Mouse (Mus musculus) forebrain, embryonic 14.5 days (tissue): ENCODE measurements around the gene Dlg2. TPM values are rescaled to one million over a fixed set of nuclear protein-coding genes. Genes with fewer than 3 reads are reported as not detected.

Source experiments
- ATAC-seq: fragments of 200-750 bp; cut with Nextera tagmentation; 2 replicates; pipeline ENCODE4 v1.8.0; 2017; ENCODE audit warnings: mild to moderate bottlenecking, moderate library complexity
- DNase-seq: peaks from one replicate; pipeline ENCODE4 v3.0.0-alpha.2; 2015; ENCODE audit warnings: low spot score
- H3K27ac ChIP-seq: fragments of 300-500 bp; sonication (generic); 2 replicates; pipeline ENCODE4 v1.5.1; 2014; ENCODE audit warnings: low read depth, mild to moderate bottlenecking, control low read depth, low read length, moderate library complexity
- H3K27me3 ChIP-seq: fragments of 300-500 bp; sonication (generic); replicated peaks from 2 replicates; pipeline ENCODE4 v1.6.1; 2014; ENCODE audit warnings: low read length, control low read depth, mixed read lengths; ENCODE audit not compliant: control insufficient read depth, insufficient read depth
- H3K36me3 ChIP-seq: fragments of 300-500 bp; sonication (generic); 2 replicates; pipeline ENCODE4 v1.6.1; 2014; ENCODE audit warnings: low read length, control low read depth; ENCODE audit not compliant: control insufficient read depth, insufficient read depth
- H3K4me1 ChIP-seq: fragments of 300-500 bp; sonication (generic); 2 replicates; pipeline ENCODE4 v1.6.1; 2014; ENCODE audit warnings: antibody characterized with exemption, low read length, control low read depth; ENCODE audit not compliant: control insufficient read depth, insufficient read depth
- H3K4me2 ChIP-seq: fragments of 300-500 bp; sonication (generic); 2 replicates; pipeline ENCODE4 v1.6.1; 2014; ENCODE audit warnings: mild to moderate bottlenecking, control low read depth, low read length
- H3K4me3 ChIP-seq: fragments of 300-500 bp; sonication (generic); 2 replicates; pipeline ENCODE4 v1.5.1; 2014; ENCODE audit warnings: low read depth, low read length, control low read depth
- H3K9ac ChIP-seq: fragments of 300-500 bp; sonication (generic); 2 replicates; pipeline ENCODE4 v1.6.1; 2014; ENCODE audit warnings: mild to moderate bottlenecking, low read length, control low read depth, moderate library complexity
- H3K9me3 ChIP-seq: fragments of 300-500 bp; sonication (generic); replicated peaks from 2 replicates; pipeline ENCODE4 v1.6.1; 2016; ENCODE audit warnings: low read length, control low read depth, mixed read lengths; ENCODE audit not compliant: control insufficient read depth
- WGBS: fragments of 180-500 bp; shearing (Covaris S2); extraction: QIAGEN DNeasy Blood & Tissue Kit; methylation state at CpG from one replicate; pipeline ENCODE4 v1.1.7; 2014; 5-methylcytosine and 5-hydroxymethylcytosine counted together
- polyA plus RNA-seq: library from polyadenylated mRNA; unstranded; fragments of >200 nt; fragmentation: Nextera tagmentation; extraction: Ambion mirVana; gene quantifications from 2 replicates; pipeline ENCODE4 v1.2.1, GENCODE M21; 2014

Gene Dlg2
- polyA plus RNA-seq, 1 experiment from 2014 or later = 17.9 TPM

DNA sequence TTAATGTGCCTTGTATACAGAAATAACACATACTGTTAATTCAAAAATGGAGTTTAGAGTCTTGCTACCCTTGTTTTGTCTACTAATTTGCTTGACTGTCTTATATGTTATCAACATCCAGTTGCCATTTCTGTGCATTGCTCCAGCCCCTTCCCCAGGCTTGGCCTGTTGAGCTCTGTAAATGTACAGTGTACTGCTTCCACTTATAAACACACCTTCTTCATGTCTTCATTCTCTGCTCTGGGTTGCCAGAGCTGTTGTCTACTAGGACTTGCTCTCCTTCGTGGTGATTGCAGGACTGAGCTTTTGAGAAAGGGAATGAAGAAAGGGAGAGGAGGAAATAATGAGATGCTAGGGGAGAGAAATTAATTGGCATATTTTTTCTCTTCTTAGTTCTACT lies 227.5 kb downstream of the Dlg2 start:
- H3K4me2 ChIP-seq = no peak overlapping the region
- DNase-seq = no peak
- H3K9me3 ChIP-seq = no peaks in the 10 kb centered on the region
- no peak overlapping the region for H3K4me3 ChIP-seq
- no peaks in the 10 kb centered on the region for H3K4me1 ChIP-seq
- no peak for ATAC-seq
- no peaks in the 10 kb centered on the region for H3K36me3 ChIP-seq
- no peak overlapping the region for H3K27ac ChIP-seq
- no peaks in the 10 kb centered on the region for H3K27me3 ChIP-seq
- H3K9ac ChIP-seq = no peak overlapping the region
- WGBS = 79% methylated on average over 1 of the region's 1 CpGs

DNA sequence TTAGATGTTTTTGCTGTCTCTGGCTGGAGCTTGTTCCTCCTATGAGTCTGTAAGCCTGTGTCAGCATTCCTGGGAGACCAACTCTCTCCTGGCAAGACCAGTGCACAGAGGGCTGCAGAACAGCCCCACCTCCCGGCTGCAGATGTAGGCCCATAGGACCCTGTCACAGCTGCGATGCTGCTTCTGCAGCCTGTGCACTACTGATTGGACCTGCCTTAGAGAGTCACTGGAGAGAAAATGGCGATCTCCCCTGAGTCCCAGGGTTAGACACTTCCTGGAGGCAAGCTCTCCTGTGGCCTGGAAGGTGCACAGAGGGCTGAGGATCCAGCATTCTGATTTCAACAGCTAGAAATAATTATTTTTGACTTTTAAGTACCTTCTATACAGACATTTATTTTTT lies 257.6 kb downstream of the Dlg2 start:
- DNase-seq = no peak
- no peak overlapping the region for H3K9ac ChIP-seq
- H3K27me3 ChIP-seq = no peaks in the 10 kb centered on the region
- no peak overlapping the region for H3K27ac ChIP-seq
- ATAC-seq = no peak
- no peak overlapping the region for H3K4me2 ChIP-seq
- H3K4me1 ChIP-seq = no peaks in the 10 kb centered on the region
- WGBS = 32% methylated on average over 3 of the region's 3 CpGs
- no peaks in the 10 kb centered on the region for H3K9me3 ChIP-seq
- H3K36me3 ChIP-seq = no peaks in the 10 kb centered on the region
- H3K4me3 ChIP-seq = no peak overlapping the region

DNA sequence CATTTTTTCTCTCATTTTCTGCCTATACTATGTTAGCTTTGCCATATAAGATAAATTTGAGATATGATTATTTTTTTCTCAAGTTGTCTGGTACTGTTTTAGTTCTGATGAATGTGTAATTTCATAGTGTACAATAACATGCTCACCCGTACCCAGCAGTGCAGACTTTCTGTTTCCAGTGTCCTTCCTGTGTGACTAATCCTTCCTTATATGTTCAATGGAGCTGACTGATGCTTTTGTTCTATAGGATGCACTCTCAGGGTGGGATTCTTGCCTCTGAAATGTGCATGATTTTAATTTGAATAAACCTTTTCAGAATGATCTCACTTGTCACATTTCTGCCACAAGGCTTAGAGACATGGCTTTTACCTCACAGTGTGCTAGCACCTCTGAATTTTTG lies 259.9 kb downstream of the Dlg2 start:
- H3K4me2 ChIP-seq = no peak overlapping the region
- H3K27ac ChIP-seq = no peak overlapping the region
- 0% methylated on average over 1 of the region's 1 CpGs for WGBS
- no peak overlapping the region for H3K4me3 ChIP-seq
- H3K27me3 ChIP-seq = no peaks in the 10 kb centered on the region
- no peaks in the 10 kb centered on the region for H3K4me1 ChIP-seq
- no peaks in the 10 kb centered on the region for H3K36me3 ChIP-seq
- DNase-seq (no peak), ATAC-seq (no peak)
- H3K9me3 ChIP-seq = no peaks in the 10 kb centered on the region
- no peak overlapping the region for H3K9ac ChIP-seq

DNA sequence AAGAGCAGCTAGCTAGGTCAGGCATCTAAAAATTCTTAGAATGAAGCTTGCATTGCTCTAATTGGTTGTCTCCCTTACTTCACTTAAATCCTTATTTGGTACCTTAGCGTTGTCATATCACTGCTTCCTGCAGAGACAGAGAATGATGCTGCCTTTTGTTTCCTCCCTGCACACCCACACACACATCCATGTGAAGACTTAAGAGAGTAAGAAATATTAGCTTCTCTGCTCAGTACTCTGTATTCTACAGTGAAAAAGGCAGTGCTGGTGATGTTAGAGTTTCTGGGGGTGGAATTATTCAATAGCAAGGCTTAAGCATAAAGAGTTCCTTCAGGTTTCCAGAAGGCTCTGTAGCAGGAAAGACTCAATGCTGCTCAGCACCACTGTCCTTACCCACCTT lies 272.2 kb downstream of the Dlg2 start:
- Histone ChIP-seq H3K27ac (no peak overlapping the region), H3K4me1 (no peaks in the 10 kb centered on the region), H3K9me3 (no peaks in the 10 kb centered on the region), H3K27me3 (no peaks in the 10 kb centered on the region), H3K36me3 (no peaks in the 10 kb centered on the region), H3K9ac (no peak overlapping the region), H3K4me3 (no peak overlapping the region), H3K4me2 (no peak overlapping the region)
- DNase-seq = no peak
- no peak for ATAC-seq
- 81% methylated on average over 1 of the region's 1 CpGs for WGBS

DNA sequence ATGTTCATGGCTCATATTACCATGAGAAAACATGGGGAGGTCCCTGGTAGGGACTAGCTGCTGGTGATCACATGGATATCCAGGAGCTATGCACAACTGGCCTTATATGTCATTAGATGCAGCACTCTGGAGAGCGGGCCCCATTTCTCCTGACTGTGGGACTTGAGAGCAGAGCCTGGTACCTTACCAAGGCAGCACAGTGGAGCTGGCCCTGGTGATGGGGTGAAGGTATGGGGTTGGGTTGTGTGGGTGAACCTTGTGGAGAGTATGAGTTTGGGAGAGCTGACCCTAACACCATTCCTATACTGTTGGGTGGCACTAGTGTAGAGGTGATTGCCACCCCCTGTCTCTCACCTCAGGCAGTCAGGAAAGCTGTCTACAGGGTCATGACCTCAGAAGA lies 311.5 kb downstream of the Dlg2 start:
- Histone ChIP-seq H3K27ac (no peak overlapping the region), H3K9ac (no peak overlapping the region), H3K4me2 (no peak overlapping the region), H3K4me1 (no peaks in the 10 kb centered on the region), H3K9me3 (no peaks in the 10 kb centered on the region), H3K27me3 (no peaks in the 10 kb centered on the region), H3K36me3 (no peaks in the 10 kb centered on the region), H3K4me3 (no peak overlapping the region)
- ATAC-seq = no peak
- no peak for DNase-seq
- 96% methylated on average over 1 of the region's 1 CpGs for WGBS

DNA sequence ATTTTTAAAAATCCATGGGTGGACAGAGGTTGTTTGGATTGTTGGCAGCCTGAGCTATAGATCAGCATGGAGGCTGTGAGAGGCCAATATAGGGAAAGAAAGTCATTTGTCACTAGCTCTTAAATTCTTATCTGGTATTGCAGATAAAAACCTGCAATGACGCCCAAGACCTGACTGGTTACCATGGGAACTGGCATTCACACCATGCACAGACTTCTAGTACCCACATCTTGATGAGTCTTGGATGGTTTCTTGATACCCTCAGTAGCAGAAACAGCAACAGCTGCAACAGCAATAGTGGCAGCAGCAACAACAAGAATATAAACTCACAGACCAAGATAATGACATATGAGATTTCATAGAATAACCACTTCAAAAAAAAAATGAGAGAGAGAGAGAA lies 315.1 kb downstream of the Dlg2 start:
- no peak for ATAC-seq
- DNase-seq = peak; percentile 20

DNA sequence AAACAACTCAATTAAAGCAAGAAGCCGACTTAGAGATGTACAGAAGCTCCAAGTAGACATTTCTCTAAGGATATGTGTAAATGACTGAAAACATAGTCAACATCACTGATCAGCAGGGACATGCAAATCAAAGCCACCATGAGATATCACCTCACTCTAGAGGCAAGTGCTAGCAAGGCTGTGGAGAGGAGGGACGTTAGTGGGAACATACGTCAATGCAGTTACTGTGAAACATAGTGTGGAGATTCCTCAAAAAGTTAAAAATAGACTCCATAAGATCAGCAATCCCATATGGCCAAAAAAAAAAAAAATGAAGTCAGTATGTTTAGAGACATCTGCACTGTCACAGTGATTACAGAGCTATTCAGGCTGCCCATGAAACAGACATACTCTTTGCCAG lies 349.2 kb downstream of the Dlg2 start:
- H3K36me3 ChIP-seq = no peaks in the 10 kb centered on the region
- WGBS = 89% methylated on average over 3 of the region's 3 CpGs
- H3K9ac ChIP-seq = no peak overlapping the region
- H3K27ac ChIP-seq = no peak overlapping the region
- ATAC-seq = no peak
- no peak for DNase-seq
- no peaks in the 10 kb centered on the region for H3K27me3 ChIP-seq
- H3K9me3 ChIP-seq = no peaks in the 10 kb centered on the region
- no peaks in the 10 kb centered on the region for H3K4me1 ChIP-seq
- H3K4me2 ChIP-seq = no peak overlapping the region
- no peak overlapping the region for H3K4me3 ChIP-seq

More for the DNA sequence above, 315.1 kb downstream of the Dlg2 start:
- Histone ChIP-seq H3K27me3 (no peaks in the 10 kb centered on the region), H3K4me1 (no peaks in the 10 kb centered on the region), H3K4me3 (no peak overlapping the region), H3K9ac (no peak overlapping the region), H3K4me2 (no peak overlapping the region), H3K9me3 (no peaks in the 10 kb centered on the region), H3K27ac (no peak overlapping the region), H3K36me3 (no peaks in the 10 kb centered on the region)
- WGBS = 67% methylated on average over 1 of the region's 1 CpGs

DNA sequence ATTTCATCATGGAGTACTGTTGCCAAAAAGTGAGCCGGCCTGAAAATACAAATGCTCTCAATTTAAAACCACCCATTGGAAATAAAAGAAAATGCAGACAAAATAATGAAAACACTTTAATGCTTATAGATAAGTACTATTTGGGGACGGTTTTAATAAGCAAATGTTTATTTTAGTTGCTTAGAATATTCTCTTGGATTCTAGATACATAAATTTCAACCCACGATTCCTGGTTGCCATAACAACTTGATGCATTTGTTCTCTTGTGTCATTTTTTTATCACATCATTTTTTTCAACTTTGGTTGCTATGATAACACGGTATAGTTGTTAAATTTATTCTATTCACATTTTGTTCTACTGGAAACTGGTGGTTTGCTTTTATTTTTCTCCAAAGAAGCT lies 364.8 kb downstream of the Dlg2 start:
- Histone ChIP-seq H3K9ac (no peak overlapping the region), H3K4me1 (no peaks in the 10 kb centered on the region), H3K4me3 (no peak overlapping the region), H3K9me3 (no peaks in the 10 kb centered on the region), H3K4me2 (no peak overlapping the region), H3K36me3 (no peaks in the 10 kb centered on the region), H3K27me3 (no peaks in the 10 kb centered on the region), H3K27ac (no peak overlapping the region)
- no peak for ATAC-seq
- WGBS = 78% methylated on average over 4 of the region's 4 CpGs
- DNase-seq = peak; percentile 52

DNA sequence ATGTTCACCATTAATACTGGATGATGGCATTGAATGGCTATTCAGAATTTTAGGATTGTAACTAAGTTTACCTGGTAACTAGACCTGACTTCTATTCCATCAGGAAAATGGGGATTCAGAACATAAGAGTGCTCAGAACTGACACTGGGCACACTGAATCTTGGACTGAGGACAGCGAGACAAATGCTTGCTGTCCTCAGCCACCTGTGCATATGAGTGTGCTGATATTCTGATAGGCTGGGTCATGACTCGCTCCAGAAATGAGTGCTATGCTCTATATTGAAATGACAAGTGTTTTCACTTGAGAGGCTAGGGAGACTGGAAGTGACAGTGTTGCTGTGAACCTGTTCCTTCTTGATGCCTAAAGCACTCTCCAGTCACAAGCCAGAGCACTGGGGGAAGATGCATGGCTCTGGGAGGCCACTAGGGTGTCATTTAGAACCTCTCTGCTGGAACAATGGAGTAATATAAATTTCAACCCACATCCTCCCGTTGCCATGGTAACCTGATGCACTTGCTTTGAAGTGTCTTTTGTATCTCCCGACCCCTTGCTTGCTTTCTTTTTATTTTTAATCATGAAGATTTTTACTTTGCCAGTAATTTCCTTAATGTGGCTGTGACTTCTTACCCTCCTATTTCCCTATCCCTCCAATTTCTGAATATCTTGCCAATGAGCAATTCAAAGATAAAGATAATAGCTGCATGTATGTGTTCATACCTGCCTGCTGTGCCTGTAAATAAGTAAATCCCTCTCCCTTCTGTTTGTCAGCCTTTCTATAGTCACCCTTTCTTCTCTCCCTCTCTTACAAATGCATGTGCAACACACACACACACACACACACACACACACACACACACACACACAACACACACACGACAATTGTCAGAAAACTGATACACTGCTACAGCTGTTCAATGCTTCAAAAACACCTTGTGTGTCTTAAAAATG lies 367.1 kb downstream of the Dlg2 start:
- no peaks in the 10 kb centered on the region for H3K4me1 ChIP-seq
- H3K4me2 ChIP-seq = no peak overlapping the region
- peak; percentile 74 for ATAC-seq
- DNase-seq = peak; percentile 78
- H3K4me3 ChIP-seq = no peak overlapping the region
- no peaks in the 10 kb centered on the region for H3K36me3 ChIP-seq
- no peaks in the 10 kb centered on the region for H3K27me3 ChIP-seq
- 60% methylated on average over 5 of the region's 5 CpGs for WGBS
- H3K9ac ChIP-seq = no peak overlapping the region
- no peak overlapping the region for H3K27ac ChIP-seq
- H3K9me3 ChIP-seq = no peaks in the 10 kb centered on the region
